Mouse (Mus musculus) midbrain, embryonic 16.5 days (tissue): Measurements from ENCODE around the gene Itga7. TPM values are rescaled to one million over a fixed set of nuclear protein-coding genes. Genes with fewer than 3 reads are reported as not detected.

Experiments
- ATAC-seq: fragments of 200-750 bp; cut with Nextera tagmentation; 2 replicates; pipeline ENCODE4 v1.8.0; 2017; ENCODE audit warnings: moderate TSS enrichment
- H3K27ac ChIP-seq: fragments of 300-500 bp; sonication (generic); 2 replicates; pipeline ENCODE4 v1.5.1; 2014; ENCODE audit warnings: mild to moderate bottlenecking, low read length, mixed read lengths
- H3K27me3 ChIP-seq: fragments of 300-500 bp; sonication (generic); 2 replicates; pipeline ENCODE4 v1.6.1; 2014; ENCODE audit warnings: low read depth, low read length, mixed read lengths; ENCODE audit not compliant: control insufficient read depth, insufficient read depth
- H3K36me3 ChIP-seq: fragments of 300-500 bp; sonication (generic); 2 replicates; pipeline ENCODE4 v1.6.1; 2014; ENCODE audit warnings: mild to moderate bottlenecking, low read length, moderate library complexity, mixed read lengths; ENCODE audit not compliant: control insufficient read depth, insufficient read depth
- H3K4me1 ChIP-seq: fragments of 300-500 bp; sonication (generic); 2 replicates; pipeline ENCODE4 v1.6.1; 2014; ENCODE audit warnings: mild to moderate bottlenecking, low read length, mixed read lengths; ENCODE audit not compliant: control insufficient read depth, insufficient read depth
- H3K4me2 ChIP-seq: fragments of 300-500 bp; sonication (generic); 2 replicates; pipeline ENCODE4 v1.6.1; 2014; ENCODE audit warnings: mild to moderate bottlenecking, low read length, mixed read lengths
- H3K4me3 ChIP-seq: fragments of 300-500 bp; sonication (generic); 2 replicates; pipeline ENCODE4 v1.5.1; 2014; ENCODE audit warnings: low read depth, mild to moderate bottlenecking, low read length, moderate library complexity, mixed read lengths
- H3K9ac ChIP-seq: fragments of 300-500 bp; sonication (generic); 2 replicates; pipeline ENCODE4 v1.6.1; 2014; ENCODE audit warnings: low read depth, low read length, mixed read lengths
- H3K9me3 ChIP-seq: fragments of 300-500 bp; sonication (generic); replicated peaks from 2 replicates; pipeline ENCODE4 v1.6.1; 2014; ENCODE audit warnings: mild to moderate bottlenecking, low read length, mixed read lengths; ENCODE audit not compliant: control insufficient read depth, poor library complexity, severe bottlenecking
- WGBS: fragments of 180-500 bp; shearing (Covaris S2); extraction: QIAGEN DNeasy Blood & Tissue Kit; methylation state at CpG from one replicate; pipeline ENCODE4 v1.1.7; 2014; 5-methylcytosine and 5-hydroxymethylcytosine counted together
- polyA plus RNA-seq: library from polyadenylated mRNA; unstranded; fragments of >200 nt; fragmentation: Nextera tagmentation; extraction: Ambion mirVana; gene quantifications from 2 replicates; pipeline ENCODE4 v1.2.1, GENCODE M21; 2015

The Itga7 gene
- polyA plus RNA-seq, 1 experiment from 2014 or later: 9.2 TPM

DNA sequence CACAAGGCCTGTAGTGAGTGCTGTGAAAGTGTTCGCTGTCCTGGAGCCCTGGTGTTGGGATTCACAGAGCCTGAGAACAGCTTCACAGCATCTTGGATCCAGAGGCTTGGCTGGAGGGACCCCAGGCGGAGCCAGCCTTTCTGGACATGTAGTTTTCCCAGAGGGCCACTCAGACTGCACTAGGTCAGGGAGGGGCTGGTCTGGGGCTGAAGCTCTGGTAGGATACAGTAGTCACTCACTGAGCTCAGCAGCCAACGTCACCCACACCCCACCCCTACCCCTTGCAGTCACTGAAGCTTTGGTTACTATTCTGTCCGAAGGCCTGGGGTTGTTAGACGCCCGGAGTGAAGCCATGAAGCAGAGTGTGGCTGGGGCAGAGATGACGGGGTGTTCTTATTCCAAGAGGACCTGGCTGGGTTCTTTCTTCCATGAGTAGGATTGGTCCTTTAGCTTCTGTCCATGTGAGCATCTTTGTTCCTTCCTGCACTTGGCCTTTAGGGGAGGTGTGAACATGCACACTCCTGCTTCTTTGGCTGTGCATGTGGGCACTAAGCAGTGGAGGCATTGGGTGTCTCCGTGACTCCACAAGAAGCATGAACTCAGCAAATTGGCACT, 2.3 kb downstream of the Itga7 start:
- WGBS: 85% methylated on average over 8 of the region's 8 CpGs
- peaks cover 30% of the 10 kb centered on the region for H3K27me3 ChIP-seq
- ATAC-seq: 0 out of 2 replicates have a peak, but pooled peaks have one; percentile 21

DNA sequence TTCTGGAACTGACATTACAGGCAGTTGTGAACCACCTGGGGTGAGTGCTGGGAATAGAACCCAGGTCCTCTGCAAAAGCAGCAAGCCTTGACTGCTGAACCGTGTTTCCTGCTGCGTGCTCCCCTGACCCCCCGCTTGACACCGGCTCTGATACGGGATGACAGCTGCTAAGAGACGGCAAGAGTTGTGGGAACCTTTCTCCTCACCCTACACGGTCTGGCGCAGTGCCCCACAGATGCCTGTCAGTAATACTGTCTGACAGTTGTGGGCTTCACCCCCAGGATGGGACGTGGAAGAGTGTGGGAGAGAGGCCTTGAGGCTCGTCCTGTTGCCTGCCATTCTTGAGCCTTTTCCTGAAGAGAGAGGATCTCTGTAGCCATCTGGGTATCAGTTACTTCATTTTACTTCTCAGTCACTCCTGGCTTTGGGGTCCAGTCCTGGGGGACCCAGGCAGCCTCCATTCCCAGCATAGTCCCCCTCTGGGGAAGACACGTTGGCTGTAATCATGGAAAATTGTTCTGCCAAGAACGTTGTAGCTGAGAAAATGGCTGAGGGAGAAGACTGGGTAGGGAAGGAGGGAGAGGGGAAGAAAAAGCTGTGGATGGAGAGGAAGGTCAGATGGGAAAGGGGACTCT, 4.3 kb downstream of the Itga7 start:
- Histone ChIP-seq H3K4me2 (no peak overlapping the region), H3K27ac (no peak overlapping the region), H3K36me3 (no peaks in the 10 kb centered on the region), H3K9ac (no peak overlapping the region), H3K27me3 (peaks cover 18% of the 10 kb centered on the region), H3K4me1 (peaks cover 7% of the 10 kb centered on the region; the same call in 1 of the 2 replicates), H3K9me3 (no peaks in the 10 kb centered on the region), H3K4me3 (no peak overlapping the region)
- no peak for ATAC-seq
- 73% methylated on average over 12 of the region's 12 CpGs for WGBS

More for the DNA sequence above, 2.3 kb downstream of the Itga7 start:
- H3K4me1 ChIP-seq: peaks cover 7% of the 10 kb centered on the region; the same call in 1 of the 2 replicates
- H3K9me3 ChIP-seq: no peaks in the 10 kb centered on the region
- H3K36me3 ChIP-seq: no peaks in the 10 kb centered on the region
- no peak overlapping the region for H3K4me2 ChIP-seq
- H3K27ac ChIP-seq: no peak overlapping the region
- H3K4me3 ChIP-seq: no peak overlapping the region
- H3K9ac ChIP-seq: no peak overlapping the region

DNA sequence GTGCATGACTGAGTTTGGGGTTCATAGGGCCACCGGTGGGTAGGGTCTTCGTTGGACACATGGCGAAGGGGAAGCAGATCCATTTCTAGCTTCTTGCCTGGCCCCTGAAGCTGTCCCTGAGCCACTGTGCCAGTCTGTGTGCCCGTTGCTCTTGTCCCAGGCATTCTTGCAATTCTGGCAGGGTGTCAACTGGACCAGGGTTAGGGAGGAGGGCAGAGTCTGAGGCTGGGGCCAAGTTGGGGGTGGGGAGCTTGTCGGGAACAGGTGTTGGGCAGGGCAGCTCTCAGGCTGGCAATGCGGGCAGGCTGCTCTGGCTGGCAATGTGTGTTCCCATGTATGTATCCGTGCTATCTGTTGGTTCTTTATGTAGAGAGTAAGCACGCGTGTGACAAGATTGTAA, 4.8 kb downstream of the Itga7 start:
- peaks cover 14% of the 10 kb centered on the region for H3K27me3 ChIP-seq
- H3K4me2 ChIP-seq: no peak overlapping the region
- H3K4me1 ChIP-seq: peaks cover 3% of the 10 kb centered on the region; the same call in 1 of the 2 replicates
- H3K36me3 ChIP-seq: no peaks in the 10 kb centered on the region
- H3K27ac ChIP-seq: no peak overlapping the region
- no peak for ATAC-seq
- no peak overlapping the region for H3K4me3 ChIP-seq
- H3K9ac ChIP-seq: no peak overlapping the region
- no peaks in the 10 kb centered on the region for H3K9me3 ChIP-seq
- WGBS: 80% methylated on average over 9 of the region's 9 CpGs

DNA sequence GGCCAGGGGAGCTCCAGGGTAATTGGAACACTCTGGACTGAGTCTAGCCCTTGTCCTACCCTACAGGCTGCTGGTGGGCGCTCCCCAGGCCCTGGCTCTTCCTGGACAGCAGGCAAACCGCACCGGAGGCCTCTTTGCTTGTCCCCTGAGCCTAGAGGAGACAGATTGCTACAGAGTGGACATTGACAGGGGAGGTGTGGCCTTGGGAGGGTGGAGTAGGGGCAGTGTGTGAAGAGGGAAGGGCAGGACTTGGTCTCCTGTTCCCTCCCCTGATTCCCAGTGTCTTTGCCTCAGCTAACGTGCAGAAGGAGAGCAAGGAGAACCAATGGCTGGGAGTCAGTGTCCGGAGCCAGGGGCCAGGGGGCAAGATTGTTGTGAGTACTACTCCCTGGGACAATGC, 5.4 kb downstream of the Itga7 start:
- WGBS: 59% methylated on average over 5 of the region's 5 CpGs
- Histone ChIP-seq H3K27me3 (peaks cover 14% of the 10 kb centered on the region), H3K4me1 (no peaks in the 10 kb centered on the region; the same call in 1 of the 2 replicates), H3K36me3 (no peaks in the 10 kb centered on the region), H3K27ac (no peak overlapping the region), H3K9me3 (no peaks in the 10 kb centered on the region), H3K9ac (no peak overlapping the region), H3K4me2 (no peak overlapping the region), H3K4me3 (no peak overlapping the region)
- ATAC-seq: no peak

DNA sequence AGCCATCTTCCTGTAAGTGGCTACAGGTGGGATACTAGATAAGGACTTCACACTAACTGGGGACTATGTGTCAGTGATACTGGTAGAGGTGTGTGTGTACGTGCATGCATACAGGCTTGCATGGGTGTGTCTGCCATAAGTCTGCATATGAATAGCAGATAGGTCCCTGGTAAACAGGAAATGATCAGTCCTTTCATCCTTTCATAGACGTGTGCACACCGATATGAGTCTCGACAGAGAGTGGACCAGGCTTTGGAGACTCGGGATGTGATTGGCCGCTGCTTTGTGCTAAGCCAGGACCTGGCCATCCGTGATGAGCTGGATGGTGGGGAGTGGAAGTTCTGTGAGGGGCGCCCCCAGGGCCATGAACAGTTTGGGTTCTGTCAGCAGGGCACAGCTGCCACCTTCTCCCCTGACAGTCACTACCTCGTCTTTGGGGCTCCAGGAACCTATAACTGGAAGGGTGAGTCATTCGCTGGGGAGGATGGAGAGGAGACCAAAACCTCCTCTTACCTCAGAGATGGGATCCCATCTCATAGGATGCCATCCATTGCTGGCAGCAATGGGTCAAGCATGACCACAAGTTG, 7.0 kb downstream of the Itga7 start:
- Histone ChIP-seq H3K9ac (no peak overlapping the region), H3K9me3 (no peaks in the 10 kb centered on the region), H3K4me2 (no peak overlapping the region), H3K27me3 (peaks cover 8% of the 10 kb centered on the region; the same call in 1 of the 2 replicates), H3K36me3 (no peaks in the 10 kb centered on the region), H3K4me1 (no peaks in the 10 kb centered on the region), H3K27ac (no peak overlapping the region), H3K4me3 (no peak overlapping the region)
- no peak for ATAC-seq
- WGBS: 85% methylated on average over 10 of the region's 10 CpGs

DNA sequence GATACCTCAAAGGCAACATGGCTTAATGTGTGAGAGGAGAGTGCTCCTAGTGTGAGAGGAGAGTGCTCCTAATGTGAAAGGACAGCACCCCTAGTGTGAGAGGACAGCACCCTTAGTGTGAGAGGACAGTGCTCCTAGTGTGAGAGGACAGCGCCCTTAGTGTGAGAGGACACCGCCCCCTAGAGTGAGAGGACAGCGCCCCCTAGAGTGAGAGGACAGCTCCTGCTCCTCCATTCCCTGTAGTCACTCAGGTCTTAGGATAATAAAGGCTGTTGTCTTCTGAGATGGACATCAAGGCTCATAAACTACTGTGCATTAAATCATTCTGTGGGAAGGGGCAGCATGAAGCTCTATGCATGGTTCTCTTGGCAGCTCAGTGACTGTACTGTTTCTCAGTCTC, 12.1 kb downstream of the Itga7 start:
- WGBS: 17% methylated on average over 3 of the region's 3 CpGs
- Histone ChIP-seq H3K27ac (no peak overlapping the region), H3K4me1 (no peaks in the 10 kb centered on the region), H3K9ac (no peak overlapping the region), H3K27me3 (no peaks in the 10 kb centered on the region), H3K4me3 (no peak overlapping the region), H3K36me3 (no peaks in the 10 kb centered on the region), H3K4me2 (no peak overlapping the region), H3K9me3 (no peaks in the 10 kb centered on the region)
- no peak for ATAC-seq

DNA sequence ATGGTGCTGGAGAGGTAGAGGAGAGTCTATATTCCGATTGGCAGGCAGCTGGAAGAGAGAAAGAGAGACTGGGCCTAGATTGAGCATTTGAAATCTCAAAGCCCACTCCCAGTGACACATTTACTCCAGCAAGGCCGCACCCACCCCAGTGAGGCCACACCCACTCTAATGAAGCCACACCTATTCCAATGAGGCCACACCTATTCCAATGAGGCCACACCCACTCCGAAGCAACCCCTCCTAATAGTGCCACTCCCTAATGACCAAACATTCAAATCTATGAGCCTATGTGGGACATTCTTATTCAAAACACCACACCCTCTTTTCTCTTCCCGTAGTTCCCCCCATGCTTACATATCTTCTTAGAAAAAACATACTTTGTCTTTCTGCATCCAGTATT, 13.9 kb downstream of the Itga7 start:
- Histone ChIP-seq H3K27me3 (no peaks in the 10 kb centered on the region), H3K4me2 (no peak overlapping the region), H3K27ac (no peak overlapping the region), H3K4me3 (no peak overlapping the region), H3K9me3 (no peaks in the 10 kb centered on the region), H3K4me1 (no peaks in the 10 kb centered on the region), H3K9ac (no peak overlapping the region), H3K36me3 (no peaks in the 10 kb centered on the region)
- ATAC-seq: no peak
- 92% methylated on average over 4 of the region's 4 CpGs for WGBS

DNA sequence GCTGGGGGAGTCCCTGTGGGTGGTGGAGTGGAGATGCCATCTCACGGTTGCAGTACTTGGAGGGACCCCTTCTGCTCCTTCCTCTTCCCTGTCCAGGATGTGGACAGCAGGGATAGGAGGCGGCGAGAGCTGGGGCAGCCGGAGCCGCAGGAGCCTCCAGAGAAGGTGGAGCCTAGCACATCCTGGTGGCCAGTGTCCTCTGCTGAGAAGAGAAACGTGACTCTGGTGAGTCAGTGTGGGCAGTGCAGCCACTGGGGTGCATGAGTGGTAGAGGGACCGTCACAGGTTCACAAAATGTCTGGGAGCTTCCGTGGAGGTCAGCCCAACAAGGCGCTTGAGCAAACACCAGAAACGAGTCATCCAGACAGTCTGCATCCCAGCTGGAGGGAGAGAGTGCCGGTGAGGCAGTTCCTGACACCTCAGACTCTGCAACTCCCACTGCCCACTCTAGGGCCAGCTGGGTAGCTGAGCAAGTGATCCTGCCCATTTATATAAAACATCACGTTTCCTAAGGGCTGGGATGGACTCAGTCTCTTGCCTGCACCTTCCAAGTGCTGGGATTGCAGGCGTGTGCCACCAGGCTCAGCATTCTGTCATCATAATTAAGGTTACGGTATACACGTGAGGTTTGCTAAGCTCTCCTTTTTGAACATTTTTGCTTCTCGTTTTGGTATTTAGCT, 16.7 kb downstream of the Itga7 start:
- no peak overlapping the region for H3K27ac ChIP-seq
- H3K4me2 ChIP-seq: no peak overlapping the region
- H3K9ac ChIP-seq: no peak overlapping the region
- H3K4me3 ChIP-seq: no peak overlapping the region
- no peaks in the 10 kb centered on the region for H3K27me3 ChIP-seq
- no peaks in the 10 kb centered on the region for H3K36me3 ChIP-seq
- H3K4me1 ChIP-seq: no peaks in the 10 kb centered on the region
- no peaks in the 10 kb centered on the region for H3K9me3 ChIP-seq
- no peak for ATAC-seq
- WGBS: 65% methylated on average over 16 of the region's 16 CpGs

DNA sequence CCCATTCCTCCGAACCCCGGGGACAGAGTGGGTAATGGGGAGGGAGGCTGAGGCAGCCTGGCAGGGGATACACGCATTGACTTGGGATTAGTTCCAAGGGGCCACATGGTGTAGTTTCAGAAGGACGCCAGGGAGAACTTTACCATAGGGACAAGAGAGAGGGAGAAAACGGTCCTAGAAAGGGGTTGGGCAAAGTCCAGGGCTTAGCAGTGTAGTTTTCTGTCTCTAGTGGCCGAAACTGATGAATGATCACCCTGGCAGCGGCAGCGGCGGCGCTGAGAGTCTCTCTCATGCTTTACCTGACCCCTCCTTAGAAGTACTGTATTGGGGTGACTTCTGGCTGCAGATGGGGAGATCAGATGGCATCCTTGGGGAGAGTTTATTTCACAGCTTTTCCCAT, 24.7 kb downstream of the Itga7 start:
- Histone ChIP-seq H3K9me3 (no peaks in the 10 kb centered on the region), H3K4me3 (no peak overlapping the region), H3K27ac (no peak overlapping the region), H3K36me3 (no peaks in the 10 kb centered on the region), H3K4me1 (no peaks in the 10 kb centered on the region), H3K4me2 (no peak overlapping the region), H3K9ac (no peak overlapping the region), H3K27me3 (no peaks in the 10 kb centered on the region)
- ATAC-seq: no peak
- WGBS: 77% methylated on average over 10 of the region's 10 CpGs
